Mouse (Mus musculus): ENCODE data around the gene Abcb9. TPM values are rescaled to one million over a fixed set of nuclear protein-coding genes. Genes with fewer than 3 reads are reported as not detected.

Abcb9 gene
- total RNA-seq, 2 experiments from 2014 or later, result 13.8 to 23.4 TPM

GRCm38 (mm10) chr5:124035806-124036205 lies 59.8 kb downstream of the Abcb9 start:
- no peak for ATAC-seq (replicated peaks; ENCODE audit: low FRiP score, poor library complexity, severe bottlenecking)

- ATAC-seq (replicated peaks; ENCODE audit: low FRiP score, poor library complexity, severe bottlenecking), result no peak
These were observed 60.2 kb downstream of the Abcb9 start for GRCm38 (mm10) chr5:124035406-124035805.

- no peak for ATAC-seq (replicated peaks; ENCODE audit: low FRiP score, poor library complexity, severe bottlenecking)
These were observed 61.1 kb downstream of the Abcb9 start for GRCm38 (mm10) chr5:124034471-124034870.

GRCm38 (mm10) chr5:124032001-124032508 lies 63.5 kb downstream of the Abcb9 start, which contains the start of gene Vps37b:
Vps37b (minus strand) TSS chr5:124032270.
- peak; percentile 85 for ATAC-seq (replicated peaks; ENCODE audit: low FRiP score, poor library complexity, severe bottlenecking)

GRCm38 (mm10) chr5:124031068-124031955 lies 64.3 kb downstream of the Abcb9 start:
- ATAC-seq (replicated peaks; ENCODE audit: low FRiP score, poor library complexity, severe bottlenecking), result peak; percentile 82

- no peak for ATAC-seq (replicated peaks; ENCODE audit: low FRiP score, poor library complexity, severe bottlenecking)
These were observed 65.1 kb downstream of the Abcb9 start for GRCm38 (mm10) chr5:124030386-124031067.

- no peak for ATAC-seq (replicated peaks; ENCODE audit: low FRiP score, poor library complexity, severe bottlenecking)
These were observed 66.2 kb downstream of the Abcb9 start for GRCm38 (mm10) chr5:124029220-124030035.

GRCm38 (mm10) chr5:124028680-124029079 lies 66.9 kb downstream of the Abcb9 start:
- ATAC-seq (replicated peaks; ENCODE audit: low FRiP score, poor library complexity, severe bottlenecking), result no peak

GRCm38 (mm10) chr5:124027702-124028470 lies 67.7 kb downstream of the Abcb9 start:
- no peak for ATAC-seq (replicated peaks; ENCODE audit: low FRiP score, poor library complexity, severe bottlenecking)

- no peak for ATAC-seq (replicated peaks; ENCODE audit: low FRiP score, poor library complexity, severe bottlenecking)
These were observed 69.0 kb downstream of the Abcb9 start for GRCm38 (mm10) chr5:124026568-124026967.

- no peak for ATAC-seq (replicated peaks; ENCODE audit: low FRiP score, poor library complexity, severe bottlenecking)
These were observed 69.8 kb downstream of the Abcb9 start for GRCm38 (mm10) chr5:124025587-124026441.

GRCm38 (mm10) chr5:124025146-124025545 lies 70.5 kb downstream of the Abcb9 start:
- no peak for ATAC-seq (replicated peaks; ENCODE audit: low FRiP score, poor library complexity, severe bottlenecking)

GRCm38 (mm10) chr5:124024677-124025076 lies 70.9 kb downstream of the Abcb9 start:
- ATAC-seq (replicated peaks; ENCODE audit: low FRiP score, poor library complexity, severe bottlenecking), result no peak

GRCm38 (mm10) chr5:124022365-124022764 lies 73.2 kb downstream of the Abcb9 start:
- ATAC-seq (replicated peaks; ENCODE audit: low FRiP score, poor library complexity, severe bottlenecking), result no peak

- ATAC-seq (replicated peaks; ENCODE audit: low FRiP score, poor library complexity, severe bottlenecking), result no peak
These were observed 73.9 kb downstream of the Abcb9 start for GRCm38 (mm10) chr5:124021701-124022100.

- ATAC-seq (replicated peaks; ENCODE audit: low FRiP score, poor library complexity, severe bottlenecking), result no peak
These were observed 74.5 kb downstream of the Abcb9 start for GRCm38 (mm10) chr5:124021148-124021547.

- peak; percentile 76 for ATAC-seq (replicated peaks; ENCODE audit: low FRiP score, poor library complexity, severe bottlenecking)
These were observed 76.0 kb downstream of the Abcb9 start for GRCm38 (mm10) chr5:124019348-124020216.
